Mouse (Mus musculus): ENCODE data around the gene Rsc1a1. TPM values are rescaled to one million over a fixed set of nuclear protein-coding genes. Genes with fewer than 3 reads are reported as not detected.

Gene Rsc1a1
- total RNA-seq, 2 experiments from 2014 or later, result 1.00 TPM; not detected in 1

Other genes with a start within 250 kb of the Rsc1a1 start
- gene Srarp, start 249.5 kb downstream of the Rsc1a1 start, total RNA-seq (2021), result 1 to 10 TPM in 1 of 2 experiments, under 1 TPM in 1; 0.67 to 1.6 TPM
- gene Zbtb17, start 240.9 kb downstream of the Rsc1a1 start, total RNA-seq (2021), result 10 to 100 TPM; 21.3 to 24.7 TPM
- 10 to 100 TPM; 31.1 to 32.4 TPM for gene Spen, start 147.0 kb downstream of the Rsc1a1 start, total RNA-seq (2021)
- gene Fblim1, start 79.5 kb downstream of the Rsc1a1 start, total RNA-seq (2021), result 100 to 1,000 TPM; 231 to 294 TPM
- 10 to 100 TPM; 26.1 to 29.2 TPM for gene Tmem82, start 67.0 kb downstream of the Rsc1a1 start, total RNA-seq (2021)
- 100 to 1,000 TPM; 160 to 170 TPM for gene Slc25a34, start 61.8 kb downstream of the Rsc1a1 start, total RNA-seq (2021)
- 100 to 1,000 TPM; 103 to 112 TPM for gene Plekhm2, start 20.7 kb downstream of the Rsc1a1 start, total RNA-seq (2021)
- gene Ddi2, start 37.8 kb upstream of the Rsc1a1 start, total RNA-seq (2021), result 10 to 100 TPM; 30.7 to 31.0 TPM
- gene Agmat, start 61.1 kb upstream of the Rsc1a1 start, total RNA-seq (2021), result under 1 TPM in 1 of 2 experiments, not detected in 1; 0.19 TPM
- 10 to 100 TPM; 20.3 to 20.5 TPM for gene Dnajc16, start 105.3 kb upstream of the Rsc1a1 start, total RNA-seq (2021)
- gene Casp9, start 108.0 kb upstream of the Rsc1a1 start, total RNA-seq (2021), result 1 to 10 TPM; 9.1 to 9.6 TPM
- not detected for gene Cela2a, start 140.6 kb upstream of the Rsc1a1 start, total RNA-seq (2021)
- gene Ctrc, start 160.8 kb upstream of the Rsc1a1 start, total RNA-seq (2021), result not detected
- 10 to 100 TPM; 20.4 to 21.3 TPM for gene Efhd2, start 189.3 kb upstream of the Rsc1a1 start, total RNA-seq (2021)

Measured in heart, postnatal 36 days (tissue).